ENCODE assay signal across 8 mouse cellular contexts in the genomic region with DNA sequence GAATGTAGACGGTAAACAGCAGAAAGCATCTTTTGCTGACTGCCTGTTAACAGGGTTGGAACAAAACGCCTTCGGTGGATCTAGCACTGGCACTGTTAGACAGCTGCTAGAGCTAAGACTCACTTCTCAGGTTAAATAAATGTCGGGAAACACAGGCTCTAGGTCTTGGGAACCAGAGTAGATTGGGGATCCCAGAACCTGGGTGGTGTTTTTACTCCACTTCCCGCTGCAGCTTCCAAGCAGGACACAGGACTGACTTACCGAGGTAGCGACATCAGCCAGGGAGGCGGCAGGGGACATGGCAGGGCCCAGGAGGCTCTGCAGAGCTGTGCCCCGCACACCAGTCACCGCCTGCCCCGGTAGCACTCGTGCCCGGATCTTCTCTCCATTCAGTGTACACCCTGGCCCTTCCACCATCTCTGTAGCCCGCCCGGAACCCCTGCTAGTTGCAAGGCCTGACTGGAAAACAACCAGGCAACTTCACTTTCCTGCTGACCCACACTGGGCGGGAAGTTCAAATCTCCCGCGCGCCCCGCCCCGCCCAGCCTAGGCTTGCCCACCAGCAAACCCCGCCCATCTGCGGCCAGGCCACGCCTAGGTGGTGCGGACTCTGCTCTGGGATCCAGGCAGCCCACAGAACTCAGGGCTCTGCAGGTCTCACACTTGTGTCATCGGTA. TPM values are rescaled to one million over a fixed set of nuclear protein-coding genes. Genes with fewer than 3 reads are reported as not detected.
A peak's percentile ranks its signal among the peaks of the same experiment; 100 is the strongest.
DNase-seq lines count a peak whose midpoint lies in the region; ATAC-seq and TF ChIP-seq lines count a peak whose summit lies in the region.

TSS of gene Neil3 (minus strand) at position 571 of the 677 bp plus-strand sequence.

- 0 out of 2 replicates have a peak within 1 kb of the TSS, but pooled peaks have one; percentile 0 for H3K27ac ChIP-seq in bone marrow macrophage, adult 2 months (ENCODE audit: insufficient read depth, low read depth, low read length)
- peak within 1 kb of the TSS in 1 of 2 experiments; percentile 38; a peak in 1 of 4 replicates for H3K27ac ChIP-seq in heart, embryonic 14.5 days (replicated peaks in 1 of 2; ENCODE audit: control insufficient read depth in 1 of 2, insufficient read depth in 1 of 2, low read depth in 2 of 2, low read length in 2 of 2)
- H3K27ac ChIP-seq in lung, embryonic 15.5 days: peak within 1 kb of the TSS; percentile 47; the same call in 1 of the 2 replicates
- H3K27ac ChIP-seq in olfactory bulb, adult 2 months (ENCODE audit: insufficient read depth, low read depth, low read length): no peak within 1 kb of the TSS

- peaks cover 3% of the 10 kb centered on the region; the same call in 1 of the 2 replicates for H3K4me1 ChIP-seq in bone marrow macrophage, adult 2 months (ENCODE audit: control insufficient read depth, insufficient read depth, low read length)
- peaks cover 33% of the 10 kb centered on the region for H3K4me1 ChIP-seq in erythroblast, embryonic 14.5 days (ENCODE audit: control insufficient read depth)
- H3K4me1 ChIP-seq in heart, embryonic 14.5 days (ENCODE audit: control insufficient read depth in 2 of 2, insufficient read depth in 2 of 2, low read length in 2 of 2): peaks cover 0 to 14% of the 10 kb centered on the region in 2 experiments; a peak in 2 of 4 replicates
- H3K4me1 ChIP-seq in lung, embryonic 15.5 days: peaks cover 12% of the 10 kb centered on the region
- peaks cover 6% of the 10 kb centered on the region; the same call in 1 of the 2 replicates for H3K4me1 ChIP-seq in olfactory bulb, adult 2 months (ENCODE audit: control insufficient read depth, insufficient read depth, low read length)

- DNase-seq in CD8-positive naive resting alpha-beta T cell, adult 2 months (ENCODE audit: low read depth in 2 of 2, low spot score in 2 of 2): peak; percentile 28 to 45
- peak; percentile 94 for DNase-seq in kidney, postnatal 10 days
- DNase-seq in thymus, postnatal 10 days (ENCODE audit: low spot score in 2 of 2): peak; percentile 71 to 78

- peak within 1 kb of the TSS; percentile 60 for H3K4me3 ChIP-seq in bone marrow macrophage, adult 2 months (ENCODE audit: insufficient read depth, low read length)
- H3K4me3 ChIP-seq in erythroblast, embryonic 14.5 days (replicated peaks): peak within 1 kb of the TSS; percentile 98
- peak within 1 kb of the TSS; percentile 62 to 73 for H3K4me3 ChIP-seq in heart, embryonic 14.5 days (ENCODE audit: control insufficient read depth in 1 of 2, insufficient read depth in 1 of 2, low read depth in 1 of 2, low read length in 2 of 2)
- H3K4me3 ChIP-seq in lung, embryonic 15.5 days: peak within 1 kb of the TSS; percentile 70
- peak within 1 kb of the TSS; percentile 4 for H3K4me3 ChIP-seq in olfactory bulb, adult 2 months (ENCODE audit: insufficient read depth, low read depth, low read length)

- peak; percentile 98 for ATAC-seq in heart, embryonic 14.5 days (ENCODE audit: insufficient number of reproducible peaks, insufficient read depth, low FRiP score, low read depth)
- ATAC-seq in lung, embryonic 15.5 days (ENCODE audit: borderline replicate concordance, extremely low read depth, low FRiP score, low TSS enrichment): peak; percentile 100

- no peaks in the 10 kb centered on the region for H3K9me3 ChIP-seq in erythroblast, embryonic 14.5 days (ENCODE audit: control insufficient read depth, low read length)
- H3K9me3 ChIP-seq in heart, embryonic 14.5 days (ENCODE audit: control insufficient read depth, low read length): no peaks in the 10 kb centered on the region
- H3K9me3 ChIP-seq in lung, embryonic 15.5 days: no peaks in the 10 kb centered on the region

- H3K4me2 ChIP-seq in heart, embryonic 14.5 days (ENCODE audit: low read length): peak within 1 kb of the TSS; percentile 80
- H3K4me2 ChIP-seq in lung, embryonic 15.5 days: peak within 1 kb of the TSS; percentile 84

- H3K36me3 ChIP-seq in erythroblast, embryonic 14.5 days (ENCODE audit: control insufficient read depth): peaks cover 34% of the 10 kb centered on the region
- no peaks in the 10 kb centered on the region for H3K36me3 ChIP-seq in heart, embryonic 14.5 days (ENCODE audit: control insufficient read depth, insufficient read depth, low read length)
- H3K36me3 ChIP-seq in lung, embryonic 15.5 days: no peaks in the 10 kb centered on the region

- TF ChIP-seq CTCF in bone marrow macrophage, adult 2 months (IDR thresholded peaks at IDR 0.05; ENCODE audit: low read depth, low read length): no peak
- TF ChIP-seq CTCF in olfactory bulb, adult 2 months (IDR thresholded peaks at IDR 0.05; ENCODE audit: insufficient read depth, low read depth, low read length): no peak

- WGBS in heart, embryonic 14.5 days: 1% methylated on average over 26 of the region's 26 CpGs
- WGBS in lung, embryonic 15.5 days: 1% methylated on average over 26 of the region's 26 CpGs
- 6% methylated on average over 26 of the region's 26 CpGs for WGBS in olfactory bulb, adult 2 months

- H3K27me3 ChIP-seq in erythroblast, embryonic 14.5 days (ENCODE audit: control insufficient read depth): peaks cover 2% of the 10 kb centered on the region; the same call in 1 of the 2 replicates
- H3K27me3 ChIP-seq in heart, embryonic 14.5 days (ENCODE audit: control insufficient read depth, insufficient read depth, low read length): no peaks in the 10 kb centered on the region
- H3K27me3 ChIP-seq in lung, embryonic 15.5 days: no peaks in the 10 kb centered on the region

- TF ChIP-seq POLR2A in bone marrow macrophage, adult 2 months (IDR thresholded peaks at IDR 0.05; ENCODE audit: borderline replicate concordance, low read depth, low read length): no peak
- TF ChIP-seq POLR2A in olfactory bulb, adult 2 months (IDR thresholded peaks at IDR 0.05; ENCODE audit: insufficient read depth, low read depth, low read length): no peak

- H3K9ac ChIP-seq in heart, embryonic 14.5 days (ENCODE audit: low read length): peak within 1 kb of the TSS; percentile 78
- peak within 1 kb of the TSS; percentile 66 for H3K9ac ChIP-seq in lung, embryonic 15.5 days

RNA-seq across cellular contexts. Expression of gene Neil3, which starts in this region (rescaled TPM):
- polyA plus RNA-seq in bone marrow macrophage, adult 2 months (2012; ENCODE audit: insufficient read depth, insufficient read length, missing spikeins): 28.6 and 28.9 TPM in 2 replicates
- 1.1 and 1.4 TPM in 2 replicates for polyA plus RNA-seq in erythroblast, embryonic 14.5 days (2012)
- 18.7 and 19.8 TPM in 2 replicates for polyA plus RNA-seq in heart, embryonic 14.5 days (2014; fragmentation: Nextera tagmentation; extraction: Ambion mirVana)
- polyA plus RNA-seq in lung, embryonic 15.5 days (2015; fragmentation: Nextera tagmentation; extraction: Ambion mirVana): 36.2 and 43.0 TPM in 2 replicates
- polyA plus RNA-seq in olfactory bulb, adult 2 months (2012; ENCODE audit: insufficient read depth, insufficient read length, low replicate concordance, missing spikeins): not detected in 2 replicates

Comparison
In these comparisons a context has a peak if more than half of its experiments do, and no peak if none do; other contexts are left out.
1. DNase-seq: peak in every context shown above with its lines; median percentile 94 in kidney, postnatal 10 days; 74 in thymus, postnatal 10 days; 36 in CD8-positive naive resting alpha-beta T cell, adult 2 months.
2. H3K4me3 ChIP-seq: peak in every context shown above with its lines; median percentile 98 in erythroblast, embryonic 14.5 days; 70 in lung, embryonic 15.5 days; 68 in heart, embryonic 14.5 days; 60 in bone marrow macrophage, adult 2 months; 4 in olfactory bulb, adult 2 months.